ENCODE assay signal across 28 mouse cellular contexts in genomic region chr7:141314416-141314815, GRCm38 (mm10). TPM values are rescaled to one million over a fixed set of nuclear protein-coding genes. Genes with fewer than 3 reads are reported as not detected.
DNase-seq lines count a peak whose midpoint lies in the region; ATAC-seq lines count a peak whose summit lies in the region.
"Had no signal": no experiment of that assay in that cellular context is flagged by ENCODE, and none has a peak within 500 bp of the region (broad histone marks: within the 10 kb centered on the region; RNA-seq: fewer than 3 reads in every experiment).

No protein-coding gene starts in this region.

- ATAC-seq in heart, embryonic 13.5 days (ENCODE audit: extremely low read depth, insufficient number of reproducible peaks, low FRiP score, low TSS enrichment): no peak
- ATAC-seq: forebrain, embryonic 15.5 days; intestine, postnatal 0 days; Patski had no signal

- 79% methylated on average over 2 of the region's 2 CpGs for WGBS in heart, embryonic 13.5 days

- H3K27ac ChIP-seq in heart, embryonic 13.5 days (replicated peaks): no peak overlapping the region
- H3K27ac ChIP-seq: embryonic facial prominence, embryonic 12.5 days; forebrain, embryonic 12.5 days; forebrain, embryonic 15.5 days; heart, embryonic 10.5 days; hindbrain, embryonic 12.5 days; hindbrain, embryonic 15.5 days had no signal

- H3K4me1 ChIP-seq in heart, embryonic 13.5 days: 0 out of 2 replicates have a peak, but pooled peaks cover 4% of the 10 kb centered on the region
- H3K4me1 ChIP-seq: embryonic facial prominence, embryonic 12.5 days; forebrain, embryonic 12.5 days; forebrain, embryonic 15.5 days; heart, embryonic 10.5 days; hindbrain, embryonic 12.5 days; hindbrain, embryonic 15.5 days had no signal

- H3K9me3 ChIP-seq in heart, embryonic 13.5 days: no peaks in the 10 kb centered on the region
- H3K9me3 ChIP-seq: embryonic facial prominence, embryonic 12.5 days; forebrain, embryonic 12.5 days; forebrain, embryonic 15.5 days; G1E; heart, embryonic 10.5 days; hindbrain, embryonic 12.5 days; hindbrain, embryonic 15.5 days had no signal

- no peaks in the 10 kb centered on the region for H3K27me3 ChIP-seq in heart, embryonic 13.5 days (replicated peaks)
- H3K27me3 ChIP-seq: CH12.LX; embryonic facial prominence, embryonic 12.5 days; forebrain, embryonic 12.5 days; forebrain, embryonic 15.5 days; hindbrain, embryonic 12.5 days; hindbrain, embryonic 15.5 days; Patski had no signal

- no peak overlapping the region for H3K4me2 ChIP-seq in heart, embryonic 13.5 days
- H3K4me2 ChIP-seq: embryonic facial prominence, embryonic 12.5 days; forebrain, embryonic 12.5 days; forebrain, embryonic 15.5 days; hindbrain, embryonic 12.5 days; hindbrain, embryonic 15.5 days had no signal

- DNase-seq in adrenal gland, adult 2 months: peak; percentile 72
- no peak for DNase-seq in adrenal gland, adult 18-20 months (ENCODE audit: low spot score in 2 of 2)
- DNase-seq in heart, adult 9 months (ENCODE audit: low spot score in 2 of 2): no peak
- peak; percentile 49 for DNase-seq in adrenal gland, postnatal 25 days
- no peak for DNase-seq in ovary, postnatal 36 days (ENCODE audit: low spot score)
- DNase-seq: B cell, adult 2 months; cerebellum, adult 18-20 months; cerebellum, adult 9-10 months; cerebellum, postnatal 14 days; gastrocnemius, postnatal 25 days; heart, adult 18-20 months; kidney, adult 2 months had no signal

- H3K9ac ChIP-seq in heart, embryonic 13.5 days: 0 out of 2 replicates have a peak overlapping the region, but pooled peaks have one; percentile 28
- H3K9ac ChIP-seq: embryonic facial prominence, embryonic 12.5 days; forebrain, embryonic 12.5 days; forebrain, embryonic 15.5 days; hindbrain, embryonic 12.5 days; hindbrain, embryonic 15.5 days had no signal

- H3K36me3 ChIP-seq in heart, embryonic 13.5 days: peaks cover 99% of the 10 kb centered on the region

- no peak overlapping the region for H3K4me3 ChIP-seq in heart, embryonic 13.5 days
- H3K4me3 ChIP-seq: embryonic facial prominence, embryonic 12.5 days; erythroblast, embryonic 14.5 days; forebrain, embryonic 12.5 days; forebrain, embryonic 15.5 days; heart, embryonic 10.5 days; hindbrain, embryonic 12.5 days; hindbrain, embryonic 15.5 days had no signal

RNA-seq across cellular contexts. Expression of gene Deaf1, which starts 13.1 kb away (rescaled TPM):
- 10 to 100 TPM; 27.8 to 30.5 TPM for total RNA-seq in adrenal gland, adult 2 months (2021)
- polyA plus RNA-seq in adrenal gland, adult 2 months (2012; rRNA removed): 18.7 and 34.4 TPM in 2 replicates
- total RNA-seq in adrenal gland, adult 18-20 months (2021): 10 to 100 TPM; 21.9 to 30.3 TPM
- 35.5 and 37.4 TPM in 2 replicates for polyA plus RNA-seq in heart, embryonic 13.5 days (2015; fragmentation: Nextera tagmentation; extraction: Ambion mirVana)
- total RNA-seq in adrenal gland, postnatal 25 days (2021): 33.8 and 45.4 TPM in 2 replicates

RNA-seq across cellular contexts. Expression of gene Tmem80, which starts 13.1 kb away (rescaled TPM):
- total RNA-seq in adrenal gland, adult 2 months (2021): 10 to 100 TPM; 26.9 to 34.8 TPM
- polyA plus RNA-seq in adrenal gland, adult 2 months (2012; rRNA removed): 32.7 and 33.5 TPM in 2 replicates
- total RNA-seq in adrenal gland, adult 18-20 months (2021): 10 to 100 TPM; 25.7 to 25.9 TPM
- 33.2 and 39.9 TPM in 2 replicates for polyA plus RNA-seq in heart, embryonic 13.5 days (2015; fragmentation: Nextera tagmentation; extraction: Ambion mirVana)
- total RNA-seq in adrenal gland, postnatal 25 days (2021): 34.1 and 43.2 TPM in 2 replicates

RNA-seq across cellular contexts. Expression of gene Drd4, which starts 22.6 kb away (rescaled TPM):
- total RNA-seq in adrenal gland, adult 2 months (2021): under 1 TPM in 1 of 2 experiments, not detected in 1; 0.31 TPM
- polyA plus RNA-seq in adrenal gland, adult 2 months (2012; rRNA removed): 0.62 and 12.1 TPM in 2 replicates
- total RNA-seq in adrenal gland, adult 18-20 months (2021): under 1 TPM; 0.19 to 0.27 TPM
- 0.05 TPM in 1 of 2 replicates, not detected in the other for polyA plus RNA-seq in heart, embryonic 13.5 days (2015; fragmentation: Nextera tagmentation; extraction: Ambion mirVana)
- total RNA-seq in adrenal gland, postnatal 25 days (2021): not detected in 2 replicates
- total RNA-seq: CH12.LX; gastrocnemius, adult 8-10 months; heart, adult 18-20 months; heart, postnatal 25 days; hematopoietic stem cell, adult 5-6 weeks had no signal
- polyA plus RNA-seq: erythroblast, embryonic 14.5 days; G1E; heart, embryonic 14.5 days; Patski had no signal

RNA-seq across cellular contexts. Expression of gene Eps8l2, which starts 24.3 kb away (rescaled TPM):
- 1 to 10 TPM; 2.7 to 3.0 TPM for total RNA-seq in adrenal gland, adult 2 months (2021)
- polyA plus RNA-seq in adrenal gland, adult 2 months (2012; rRNA removed): 2.6 and 3.8 TPM in 2 replicates
- 1 to 10 TPM; 1.9 to 2.7 TPM for total RNA-seq in adrenal gland, adult 18-20 months (2021)
- 1.4 TPM in 2 replicates for polyA plus RNA-seq in heart, embryonic 13.5 days (2015; fragmentation: Nextera tagmentation; extraction: Ambion mirVana)
- 1.6 and 2.6 TPM in 2 replicates for total RNA-seq in adrenal gland, postnatal 25 days (2021)
- polyA plus RNA-seq: G1E had no signal

RNA-seq across cellular contexts. Expression of gene Sct, which starts 35.5 kb away (rescaled TPM):
- total RNA-seq in adrenal gland, adult 2 months (2021): not detected
- polyA plus RNA-seq in adrenal gland, adult 2 months (2012; rRNA removed): 0.93 and 1.2 TPM in 2 replicates
- total RNA-seq in adrenal gland, adult 18-20 months (2021): not detected
- 0.88 and 1.5 TPM in 2 replicates for polyA plus RNA-seq in heart, embryonic 13.5 days (2015; fragmentation: Nextera tagmentation; extraction: Ambion mirVana)
- total RNA-seq in adrenal gland, postnatal 25 days (2021): not detected in 2 replicates
- total RNA-seq: CH12.LX; G1E; gastrocnemius, adult 8-10 months; heart, adult 18-20 months; heart, postnatal 25 days; hematopoietic stem cell, adult 5-6 weeks had no signal
- polyA plus RNA-seq: erythroblast, embryonic 14.5 days; G1E; Patski had no signal

Comparison
In these comparisons a context has a peak if more than half of its experiments do, and no peak if none do; other contexts are left out.
1. DNase-seq: peak in adrenal gland, adult 2 months (single experiment) and adrenal gland, postnatal 25 days (single experiment); none in adrenal gland, adult 18-20 months (0 of 2), heart, adult 9 months (0 of 2) and ovary, postnatal 36 days (single experiment).